Mouse (Mus musculus): Measurements from ENCODE around the gene Klf8. TPM values are rescaled to one million over a fixed set of nuclear protein-coding genes. Genes with fewer than 3 reads are reported as not detected.
"Not testable (repeated sequence)": the region's sequence is repeated elsewhere in the genome, so short reads cannot be mapped to it uniquely, and the experiment has no call there.

Gene Klf8
- 0.19 TPM in 1 of 2 replicates, not detected in the other for total RNA-seq (2015; ENCODE audit: low replicate concordance)
- total RNA-seq (2017; ENCODE audit: low replicate concordance): 0.09 and 0.56 TPM in 2 replicates

DNA sequence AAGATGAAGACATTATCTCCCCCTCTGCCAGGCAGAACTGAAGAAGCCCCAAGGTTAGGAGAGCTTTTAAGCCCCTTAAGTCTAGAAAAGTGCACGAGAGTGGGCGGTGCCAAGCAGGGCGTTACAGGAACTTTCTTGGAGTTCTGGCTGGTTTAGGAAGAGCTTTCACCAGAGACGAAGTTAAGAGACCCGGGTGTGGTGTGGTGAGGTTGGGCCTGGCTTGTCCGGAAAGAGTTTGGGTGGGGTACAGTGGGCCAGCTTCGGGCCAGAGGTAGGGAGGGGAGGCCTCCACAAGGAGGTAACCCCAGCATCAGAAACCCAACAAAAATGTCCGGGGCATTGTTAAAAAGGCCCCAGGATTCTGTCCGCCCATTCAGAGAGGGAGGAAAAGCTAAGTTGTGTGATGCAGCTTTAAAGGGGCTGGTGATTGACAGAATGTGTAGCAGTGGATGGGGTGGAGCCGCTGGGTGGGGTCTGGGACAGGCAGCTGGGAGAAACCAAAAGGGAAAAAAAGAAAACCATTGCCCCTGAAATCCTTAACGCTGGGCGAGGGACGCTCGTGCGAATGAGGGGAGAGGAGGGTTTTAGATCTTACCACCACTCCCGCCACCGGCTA is at the start of gene Klf8:
Gene Klf8, plus strand, starts transcription at position 163 of the 616 bp plus-strand sequence.
- 0 out of 2 replicates have a peak, but pooled peaks have one; percentile 15 for ATAC-seq (replicated peaks; ENCODE audit: low FRiP score, poor library complexity, severe bottlenecking)

- not testable (repeated sequence) for ATAC-seq (replicated peaks; ENCODE audit: low FRiP score, poor library complexity, severe bottlenecking)
Observed at GRCm38 (mm10) chrX:153199185-153199584, 38.1 kb upstream of the Klf8 start.

DNA sequence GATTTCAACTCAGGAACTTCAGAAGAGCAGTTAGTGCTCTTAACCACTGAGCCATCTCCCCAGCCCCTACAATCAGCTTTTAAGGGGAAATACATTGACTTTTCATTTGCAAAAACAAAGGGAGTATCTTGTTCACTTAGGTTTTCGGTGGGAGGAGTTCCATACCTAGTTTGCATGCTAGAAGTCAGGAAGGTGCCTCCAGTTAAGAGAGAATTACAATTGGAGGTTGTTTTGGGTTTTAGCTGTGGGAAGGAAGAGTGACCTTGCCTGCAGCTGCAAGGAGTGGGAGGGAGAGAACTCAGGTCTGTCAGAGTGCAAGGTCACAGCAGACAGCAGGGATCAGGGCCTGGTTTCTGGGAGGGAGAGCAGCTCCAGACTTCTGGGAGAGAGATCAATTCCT is 26.2 kb upstream of the Klf8 start:
- ATAC-seq (replicated peaks; ENCODE audit: low FRiP score, poor library complexity, severe bottlenecking): no peak

- no peak for ATAC-seq (replicated peaks; ENCODE audit: low FRiP score, poor library complexity, severe bottlenecking)
Observed at GRCm38 (mm10) chrX:153231240-153231639, 6.0 kb upstream of the Klf8 start.

DNA sequence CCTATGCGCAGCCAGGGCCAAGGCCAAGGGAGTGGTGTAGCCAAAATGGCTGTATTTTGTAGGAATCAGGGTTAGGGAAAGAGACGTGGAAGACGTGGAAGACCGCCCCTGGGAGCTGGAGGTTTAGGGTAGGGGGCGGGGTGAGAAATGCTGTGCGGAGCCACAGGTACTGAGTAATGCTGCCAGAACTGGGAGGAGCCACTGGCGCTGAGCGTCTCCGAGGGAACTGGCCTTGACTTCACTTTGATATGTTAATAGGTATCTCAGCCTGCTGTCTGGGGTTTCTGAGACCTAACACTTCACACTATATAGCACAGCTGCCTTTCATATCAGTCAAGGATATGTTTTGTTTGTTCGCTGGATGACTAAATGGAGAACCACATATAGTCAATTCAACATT is 4.0 kb upstream of the Klf8 start:
- no peak for ATAC-seq (replicated peaks; ENCODE audit: low FRiP score, poor library complexity, severe bottlenecking)

DNA sequence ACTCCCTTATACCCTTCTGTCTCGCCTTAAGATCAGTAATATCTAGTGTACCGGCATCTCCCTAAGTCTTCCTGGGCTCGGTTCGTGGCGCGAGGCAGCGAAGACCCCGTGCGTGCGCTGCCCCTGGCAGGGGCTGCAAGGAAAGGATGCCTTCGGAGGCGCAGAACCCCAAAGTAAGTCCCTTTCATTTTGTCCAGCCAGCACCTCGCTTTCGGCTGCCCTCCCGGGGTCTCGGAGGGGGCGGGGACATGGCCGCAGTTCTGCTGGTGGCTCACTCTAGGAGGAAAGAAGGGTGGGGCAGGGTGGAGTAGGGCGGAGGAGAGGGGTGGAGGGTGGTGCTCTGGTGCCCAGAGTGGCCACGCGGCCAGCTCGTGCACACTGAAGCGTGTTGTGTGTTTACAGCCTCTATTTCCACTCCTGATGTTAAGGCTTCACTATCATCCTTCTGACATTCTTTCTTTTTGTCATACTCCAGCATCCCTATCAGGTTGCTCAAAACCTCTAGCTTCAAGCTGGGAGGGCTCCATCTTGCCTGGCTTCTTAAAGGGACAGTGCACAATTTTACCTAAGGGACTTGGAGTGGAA is 746 bp downstream of the Klf8 start:
- peak; percentile 92 for ATAC-seq (replicated peaks; ENCODE audit: low FRiP score, poor library complexity, severe bottlenecking)

GRCm38 (mm10) chrX:153254256-153254655 is 17.0 kb downstream of the Klf8 start:
- ATAC-seq (replicated peaks; ENCODE audit: low FRiP score, poor library complexity, severe bottlenecking): no peak

DNA sequence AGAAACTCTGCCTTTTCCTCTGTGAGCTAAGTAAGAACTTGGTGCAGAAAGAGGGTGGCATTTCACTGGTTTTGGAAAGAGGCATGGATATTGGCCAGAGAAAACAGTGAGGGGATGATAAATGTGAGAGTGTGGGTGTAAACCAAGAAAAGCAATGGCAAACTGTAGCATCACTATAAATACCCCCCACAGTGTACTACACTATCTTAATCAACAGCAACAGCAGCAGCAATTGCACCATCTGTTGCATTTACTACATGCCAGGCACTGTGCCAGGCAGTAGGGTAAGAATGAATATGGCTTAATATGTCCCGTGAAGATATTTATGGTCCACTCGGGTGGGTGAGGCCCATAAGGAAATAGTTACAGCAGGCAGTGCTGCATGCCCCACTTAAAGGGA is 18.2 kb downstream of the Klf8 start:
- no peak for ATAC-seq (replicated peaks; ENCODE audit: low FRiP score, poor library complexity, severe bottlenecking)

DNA sequence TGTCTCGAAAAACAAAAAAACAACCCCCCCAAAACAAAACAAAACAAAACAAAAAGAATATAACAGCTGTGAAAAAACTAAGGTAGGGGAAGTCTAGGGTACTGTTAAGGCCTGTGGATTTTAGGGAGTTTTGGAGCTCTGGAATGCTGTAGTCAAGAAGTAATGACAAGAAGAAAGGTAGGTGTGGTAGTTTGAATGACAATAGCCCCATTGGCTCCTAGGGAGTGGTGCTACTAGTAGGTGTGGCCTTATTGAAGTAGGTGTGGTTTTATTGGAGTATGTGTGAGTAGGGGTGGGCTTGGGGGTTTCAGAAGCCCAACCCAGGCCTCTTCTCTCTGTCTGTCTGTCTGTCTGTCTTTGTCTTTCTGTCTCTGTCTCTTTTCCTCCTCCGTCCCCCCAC is 44.9 kb downstream of the Klf8 start:
- ATAC-seq (replicated peaks; ENCODE audit: low FRiP score, poor library complexity, severe bottlenecking): no peak

GRCm38 (mm10) chrX:153311356-153311755 is 74.1 kb downstream of the Klf8 start:
- ATAC-seq (replicated peaks; ENCODE audit: low FRiP score, poor library complexity, severe bottlenecking): no peak

DNA sequence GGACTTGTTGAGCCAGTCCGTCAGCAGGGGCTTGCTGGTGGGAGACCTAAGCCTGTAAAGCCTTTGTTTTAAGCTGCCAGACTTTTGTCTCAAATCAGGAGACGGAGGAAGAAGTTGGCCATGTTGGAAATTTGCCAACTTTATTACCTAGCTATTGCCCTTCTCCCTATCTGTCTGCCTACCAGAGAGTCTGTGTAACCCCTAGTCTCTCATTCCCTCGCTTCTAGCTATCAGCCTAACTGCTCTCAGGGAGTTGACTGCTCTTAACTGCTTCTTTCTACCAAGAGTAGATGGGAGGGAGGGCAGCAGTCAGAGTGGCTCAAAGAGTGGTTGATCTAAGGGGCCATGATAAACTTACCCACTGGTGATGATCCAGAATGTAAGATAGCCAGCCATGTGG is 85.8 kb downstream of the Klf8 start:
- no peak for ATAC-seq (replicated peaks; ENCODE audit: low FRiP score, poor library complexity, severe bottlenecking)

- ATAC-seq (replicated peaks; ENCODE audit: low FRiP score, poor library complexity, severe bottlenecking): not testable (repeated sequence)
Observed at GRCm38 (mm10) chrX:153334140-153334539, 96.9 kb downstream of the Klf8 start.

DNA sequence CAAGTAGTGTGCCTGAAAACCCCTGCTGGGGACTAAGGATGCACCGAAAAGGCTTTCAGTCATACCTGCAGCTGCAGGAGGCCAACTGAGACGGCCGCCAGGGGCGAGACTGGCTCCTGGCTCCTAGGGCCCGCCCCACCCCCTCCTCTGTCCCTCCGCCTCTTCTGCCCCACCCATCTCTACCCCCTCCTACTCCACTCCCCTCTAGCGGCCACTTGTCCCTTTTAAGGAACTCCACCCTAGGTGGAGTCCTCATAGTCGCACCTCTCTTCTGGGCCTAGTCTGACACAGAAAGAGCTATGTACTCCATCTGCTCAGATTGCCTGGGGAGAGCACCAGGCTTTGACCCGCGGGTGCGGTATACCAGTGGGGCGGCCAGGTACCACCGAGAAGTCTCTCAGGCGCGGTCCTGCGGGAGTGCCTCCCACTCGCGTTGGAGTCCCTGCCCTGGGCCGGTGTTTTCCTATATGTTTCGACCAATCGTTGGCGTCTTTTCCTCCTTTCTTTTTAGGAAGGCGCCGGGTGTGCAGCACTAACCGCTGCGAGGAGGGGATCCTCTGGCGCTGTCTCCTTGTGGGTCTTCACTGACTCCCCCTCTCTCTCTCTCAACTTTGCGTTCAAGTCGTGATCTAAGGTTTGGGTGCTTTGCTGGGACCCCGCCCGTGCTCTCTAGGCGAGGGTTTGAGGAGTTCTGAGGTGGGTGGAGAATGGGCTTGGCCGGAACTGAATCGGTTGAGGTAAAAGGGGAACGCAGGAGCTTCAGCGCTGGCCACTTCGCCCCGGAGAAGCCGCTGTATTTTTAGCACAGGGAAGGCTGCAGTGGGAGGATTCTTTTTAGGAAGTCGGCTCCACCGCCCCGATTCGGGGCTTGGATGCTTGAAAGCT is 122.3 kb downstream of the Klf8 start:
- ATAC-seq (replicated peaks; ENCODE audit: low FRiP score, poor library complexity, severe bottlenecking): peak; percentile 43; the same call in 1 of the 2 replicates

DNA sequence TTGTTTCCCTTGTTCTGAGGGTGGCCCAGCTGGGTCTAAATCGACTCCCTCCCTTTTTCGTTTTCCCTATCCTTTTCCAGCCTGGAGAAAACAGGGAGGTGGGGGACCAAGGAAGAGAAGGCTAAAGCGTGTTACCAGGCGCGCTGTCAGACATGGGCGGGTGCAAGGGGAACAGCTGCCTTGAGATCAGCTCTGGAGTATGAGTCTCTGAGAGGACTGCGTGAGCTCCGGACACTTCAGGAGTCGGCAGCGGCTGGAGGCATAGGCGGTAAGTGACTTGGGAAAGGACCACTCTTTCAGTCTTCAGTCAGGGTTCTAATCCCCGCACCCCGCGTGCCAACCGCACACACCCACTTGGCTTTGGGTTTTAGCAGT is 122.9 kb downstream of the Klf8 start:
- ATAC-seq (replicated peaks; ENCODE audit: low FRiP score, poor library complexity, severe bottlenecking): no peak

- no peak for ATAC-seq (replicated peaks; ENCODE audit: low FRiP score, poor library complexity, severe bottlenecking)
Observed at GRCm38 (mm10) chrX:153360666-153361269, 123.5 kb downstream of the Klf8 start.

GRCm38 (mm10) chrX:153366754-153367153 is 129.5 kb downstream of the Klf8 start:
- no peak for ATAC-seq (replicated peaks; ENCODE audit: low FRiP score, poor library complexity, severe bottlenecking)

DNA sequence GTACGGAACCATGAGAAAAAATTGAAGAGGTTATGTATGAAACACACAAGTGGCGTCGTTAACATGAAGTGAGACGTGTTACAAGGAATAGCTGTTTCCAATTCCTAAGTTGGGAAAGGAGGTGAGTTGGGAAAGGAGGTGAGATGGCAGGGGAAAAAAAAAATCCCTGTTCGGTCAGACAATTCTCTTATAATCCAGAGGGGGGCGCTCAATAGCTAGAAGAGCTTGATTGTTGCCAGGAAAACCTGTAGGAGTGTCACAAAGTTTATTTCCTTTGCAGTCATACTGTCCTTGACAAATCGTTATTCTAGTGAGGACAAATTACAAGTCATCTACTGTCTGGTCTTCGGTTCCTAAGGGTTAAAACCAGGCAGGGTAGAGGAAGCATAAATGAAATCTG is 132.5 kb downstream of the Klf8 start:
- ATAC-seq (replicated peaks; ENCODE audit: low FRiP score, poor library complexity, severe bottlenecking): no peak

DNA sequence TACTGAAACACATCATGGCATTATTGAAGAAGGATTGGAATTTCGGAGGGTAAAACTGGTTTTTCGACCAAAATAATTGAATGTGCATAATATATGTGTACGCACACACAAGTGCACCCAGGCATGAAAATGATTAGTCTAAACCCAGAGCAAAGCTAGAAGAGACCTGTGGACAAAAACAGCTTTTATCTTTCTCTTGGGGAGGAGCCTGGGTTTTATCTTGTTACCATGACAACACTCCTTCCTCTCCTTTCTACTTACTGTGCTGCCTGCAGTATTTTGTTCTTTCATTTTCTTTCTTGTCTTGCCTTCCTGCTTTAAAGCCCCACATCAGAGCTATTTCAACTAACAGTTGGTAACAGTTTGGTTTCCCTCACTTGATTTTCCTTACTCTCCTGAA is 137.8 kb downstream of the Klf8 start:
- ATAC-seq (replicated peaks; ENCODE audit: low FRiP score, poor library complexity, severe bottlenecking): no peak

GRCm38 (mm10) chrX:153381753-153382152 is 144.5 kb downstream of the Klf8 start:
- no peak for ATAC-seq (replicated peaks; ENCODE audit: low FRiP score, poor library complexity, severe bottlenecking)

GRCm38 (mm10) chrX:153389291-153389690 is 152.0 kb downstream of the Klf8 start:
- ATAC-seq (replicated peaks; ENCODE audit: low FRiP score, poor library complexity, severe bottlenecking): no peak

All from erythroblast, adult 5-6 weeks (primary cell).